Mouse (Mus musculus): Measurements from ENCODE around the gene Mnt.
"Not testable (repeated sequence)": the region's sequence is repeated elsewhere in the genome, so short reads cannot be mapped to it uniquely, and the experiment has no call there.

Mnt gene

DNA sequence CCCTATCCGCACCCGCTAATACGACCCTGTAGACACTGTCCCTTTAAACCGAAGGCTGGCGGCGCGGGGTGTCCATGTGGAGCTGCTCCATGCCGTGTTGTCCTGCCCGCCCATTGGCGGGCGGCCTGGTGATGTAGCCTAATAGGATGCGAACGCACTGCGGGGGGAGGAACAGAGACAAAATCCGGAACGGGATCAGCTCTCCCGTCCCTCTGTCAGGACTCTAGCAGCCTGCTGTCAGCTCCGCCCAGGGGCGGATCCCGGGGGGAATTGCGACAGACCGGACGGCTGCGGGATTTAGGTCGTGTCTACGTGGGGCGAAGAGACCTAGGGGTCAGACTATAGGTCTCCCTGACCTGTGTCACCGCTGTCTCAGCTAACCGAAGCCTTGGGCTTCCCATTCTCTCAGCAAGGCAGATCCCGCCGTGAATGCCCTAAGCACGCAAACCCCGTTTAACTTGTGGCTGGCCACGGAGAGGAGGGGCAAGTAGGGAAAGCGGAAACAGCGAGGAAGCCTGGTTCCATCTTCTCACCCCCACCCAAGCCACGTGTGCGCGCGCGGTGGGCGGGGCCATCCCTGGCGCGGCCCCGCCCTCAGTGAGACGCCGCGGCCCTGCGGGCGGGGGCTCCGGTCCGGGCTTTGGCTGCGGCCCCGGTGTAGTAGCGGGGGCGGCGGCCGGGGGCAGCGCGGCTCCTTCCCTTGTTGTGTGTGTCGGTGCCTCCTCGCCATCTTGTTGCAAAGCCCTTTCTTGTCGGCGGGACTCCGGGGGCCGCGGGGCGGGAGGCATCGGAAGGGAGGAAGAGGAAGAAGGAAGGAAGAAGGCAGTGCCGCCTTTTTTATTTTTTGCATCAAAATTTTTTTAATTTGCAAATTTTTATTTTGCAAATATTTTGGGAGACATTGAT lies at the start of gene Mnt:
Mnt (plus strand) TSS at position 665 of the 906 bp plus-strand sequence.
- in situ Hi-C loops (cut with MboI, MseI), result loop anchor here in 1 of 2 experiments (10.0 kb wide), 2 partner anchors 634 to 924 kb away; partner anchors contain the start of gene Tlcd2

DNA sequence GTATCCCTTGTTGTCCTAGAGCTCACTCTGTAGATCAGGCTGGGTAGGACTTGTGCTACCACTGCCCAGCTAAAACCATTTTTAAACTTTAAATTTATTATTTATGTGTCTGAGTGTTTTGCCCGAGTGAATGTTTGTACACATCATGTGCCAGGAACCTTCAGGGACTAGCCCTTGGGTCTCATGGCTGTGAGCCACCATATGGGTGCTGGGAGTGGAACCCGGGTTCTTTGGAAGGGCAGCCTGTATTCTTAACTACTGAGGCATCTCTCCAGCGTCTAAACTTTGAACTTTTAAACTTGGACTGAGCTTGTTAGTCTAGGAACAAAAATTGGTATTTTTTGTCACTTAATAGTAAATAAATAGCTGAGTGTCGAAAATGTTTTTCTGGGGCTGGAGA lies 37.8 kb upstream of the Mnt start:
- in situ Hi-C loops (cut with MboI, MseI), result no loop called here

DNA sequence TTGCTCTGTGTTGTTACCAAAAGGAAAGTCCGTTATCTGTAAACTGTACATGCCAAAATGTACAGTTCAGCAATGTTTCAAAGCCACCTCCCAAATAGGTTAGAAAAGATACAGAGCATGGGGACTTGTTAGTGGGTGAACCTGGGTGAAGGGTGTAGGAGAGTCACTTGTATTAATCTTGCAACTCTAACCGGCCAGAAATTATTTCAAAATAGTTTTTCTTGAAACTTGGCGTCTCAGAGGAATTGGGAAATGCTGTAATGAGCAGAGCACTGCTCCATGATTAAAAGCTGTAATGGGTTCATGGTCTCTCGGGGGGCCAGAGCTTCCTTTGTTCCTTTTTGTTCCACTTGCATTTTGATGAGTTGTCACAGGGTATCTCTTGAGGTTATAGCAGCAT lies 30.1 kb upstream of the Mnt start:
- in situ Hi-C loops (cut with MboI, MseI), result no loop called here

DNA sequence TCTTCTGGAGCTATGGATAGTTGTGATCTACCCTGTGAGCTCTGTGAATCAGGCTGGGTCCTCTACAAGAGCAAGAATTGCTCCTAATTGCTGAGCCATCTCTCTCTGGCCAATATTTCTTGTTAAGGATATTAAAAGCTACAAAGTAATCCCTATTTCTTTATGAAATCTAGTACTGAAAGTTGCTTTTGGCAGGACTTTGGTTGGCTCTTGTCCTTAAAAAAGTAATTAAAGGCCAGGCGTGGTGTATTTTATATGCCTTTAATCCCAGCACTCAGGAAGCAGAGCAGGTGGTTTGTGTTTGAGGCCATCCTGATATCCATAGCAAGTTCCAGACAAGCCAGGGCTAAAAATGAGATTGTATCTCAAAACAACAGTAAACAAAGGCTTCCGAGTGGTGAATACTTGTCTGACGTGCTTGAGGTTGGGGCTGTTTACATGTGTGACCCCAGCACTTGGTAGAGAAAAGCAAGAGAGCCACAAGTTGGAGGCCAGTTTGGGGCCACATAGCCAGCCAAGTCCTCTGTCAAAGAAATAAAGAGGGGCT lies 26.6 kb upstream of the Mnt start:
- in situ Hi-C loops (cut with MboI, MseI), result no loop called here

DNA sequence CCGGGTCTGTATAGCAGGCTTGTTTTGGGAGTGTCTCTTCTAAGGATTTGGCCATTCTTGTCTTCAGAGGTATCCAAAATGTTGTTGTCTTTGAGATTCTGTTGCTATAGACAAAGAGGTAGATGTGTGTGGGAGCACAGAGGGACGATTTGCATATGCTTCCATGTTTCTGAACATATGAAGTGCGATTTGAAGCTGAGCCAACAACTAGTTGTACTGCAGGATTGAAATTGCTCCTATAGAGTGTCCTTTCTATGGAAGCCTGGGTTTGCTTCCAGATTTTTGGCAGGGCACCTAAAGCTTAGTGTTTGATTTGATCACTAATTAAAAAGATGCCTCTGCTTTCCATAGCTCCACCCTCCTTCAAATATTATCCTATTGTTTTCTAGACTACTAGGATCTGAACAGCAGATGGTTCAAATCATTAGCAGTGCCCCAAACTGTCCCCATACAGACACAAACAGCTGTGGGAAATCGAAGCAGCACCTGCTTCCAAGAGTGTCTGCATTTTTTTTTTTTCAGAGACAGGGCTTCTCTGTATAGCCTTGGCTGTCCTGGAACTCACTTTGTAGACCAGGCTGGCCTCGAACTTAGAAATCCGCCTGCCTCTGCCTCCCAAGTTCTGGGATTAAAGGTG lies 23.4 kb upstream of the Mnt start:
- in situ Hi-C loops (cut with MboI, MseI), result no loop called here

DNA sequence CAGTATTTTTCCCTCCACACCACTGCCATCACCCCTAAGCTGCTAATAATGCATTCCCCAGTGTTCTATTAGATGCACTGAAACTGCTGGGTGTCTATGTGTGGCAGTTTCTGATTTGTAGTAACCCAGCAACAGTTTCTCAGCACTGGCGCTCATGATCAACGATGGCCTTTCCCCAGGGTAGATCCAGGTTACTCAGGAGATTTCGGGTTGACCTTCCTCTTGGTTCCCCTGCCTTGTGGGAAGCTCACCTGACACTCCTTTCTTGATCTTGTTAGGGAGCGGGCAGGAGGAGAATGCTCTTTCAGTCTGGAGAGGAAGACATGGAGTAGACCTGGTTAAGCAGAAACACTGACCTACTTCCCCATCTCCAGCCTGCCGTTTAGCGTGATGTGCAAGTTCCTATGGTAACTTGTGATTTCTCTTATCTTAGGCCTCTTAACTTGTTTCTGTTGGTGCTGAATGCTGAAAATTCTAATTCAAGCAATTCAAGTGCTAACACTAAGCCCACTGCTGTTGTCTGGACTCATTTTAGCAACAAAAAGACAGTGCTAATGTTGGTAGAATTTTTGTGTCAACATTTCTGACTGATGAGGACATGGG lies 22.4 kb upstream of the Mnt start:
- in situ Hi-C loops (cut with MboI, MseI), result no loop called here

DNA sequence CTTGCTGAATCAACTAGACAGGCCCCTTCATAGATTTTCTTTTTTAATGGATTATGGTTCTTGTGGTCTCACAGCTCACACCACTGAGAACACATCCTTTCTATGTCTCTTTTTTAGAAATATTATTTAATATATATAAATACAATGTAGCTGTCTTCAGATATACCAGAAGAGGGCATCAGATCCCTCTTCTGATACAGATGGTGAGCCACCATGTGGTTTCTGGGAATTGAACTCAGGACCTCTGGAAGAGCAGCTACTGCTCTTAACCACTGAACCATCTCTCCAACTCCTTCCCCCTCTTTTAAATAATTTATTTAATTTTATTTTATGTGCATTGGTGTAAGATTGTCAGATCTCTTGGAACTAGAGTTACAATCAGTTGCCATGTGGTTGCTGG lies 20.6 kb upstream of the Mnt start:
- in situ Hi-C loops (cut with MboI, MseI), result no loop called here

DNA sequence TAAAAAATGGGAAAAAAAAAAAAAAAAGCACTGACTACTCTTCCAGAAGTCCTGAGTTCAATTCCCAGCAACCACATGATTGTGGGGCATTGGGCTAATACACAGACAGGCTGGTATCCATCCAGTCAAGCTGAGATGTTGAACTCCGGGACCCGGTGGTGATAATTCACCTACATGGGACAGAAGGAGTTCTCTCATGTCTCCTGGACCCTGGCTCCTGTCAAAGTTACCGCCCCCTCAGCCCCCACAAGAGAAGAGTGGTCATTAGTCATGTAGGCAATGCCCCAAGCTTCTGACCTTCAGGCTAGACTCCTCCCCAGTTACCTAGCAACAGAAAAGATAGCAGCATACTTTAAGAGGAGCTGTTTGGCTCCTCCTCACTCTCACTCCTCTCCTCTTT lies 19.7 kb upstream of the Mnt start:
- in situ Hi-C loops (cut with MboI, MseI), result not testable (repeated sequence)

DNA sequence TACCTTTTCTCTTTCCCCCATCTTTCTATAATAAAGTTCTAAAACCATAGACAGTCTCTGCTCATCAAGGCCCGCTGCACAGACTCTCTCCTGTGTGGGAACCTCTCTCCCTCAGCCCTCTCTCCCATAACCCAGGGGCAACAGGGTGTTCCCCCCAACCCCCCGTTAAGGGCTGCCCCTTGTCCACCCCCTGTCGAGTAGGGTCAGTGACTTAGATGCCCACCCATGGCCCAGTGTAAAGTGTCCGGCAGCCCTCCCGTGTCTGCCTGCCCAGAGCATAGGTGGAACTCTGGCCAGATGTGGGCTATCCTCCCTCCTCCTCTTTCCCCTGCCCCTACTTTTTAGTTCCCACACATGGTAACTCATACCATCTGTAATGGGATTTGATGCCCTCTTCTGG lies 19.2 kb upstream of the Mnt start:
- in situ Hi-C loops (cut with MboI, MseI), result no loop called here

DNA sequence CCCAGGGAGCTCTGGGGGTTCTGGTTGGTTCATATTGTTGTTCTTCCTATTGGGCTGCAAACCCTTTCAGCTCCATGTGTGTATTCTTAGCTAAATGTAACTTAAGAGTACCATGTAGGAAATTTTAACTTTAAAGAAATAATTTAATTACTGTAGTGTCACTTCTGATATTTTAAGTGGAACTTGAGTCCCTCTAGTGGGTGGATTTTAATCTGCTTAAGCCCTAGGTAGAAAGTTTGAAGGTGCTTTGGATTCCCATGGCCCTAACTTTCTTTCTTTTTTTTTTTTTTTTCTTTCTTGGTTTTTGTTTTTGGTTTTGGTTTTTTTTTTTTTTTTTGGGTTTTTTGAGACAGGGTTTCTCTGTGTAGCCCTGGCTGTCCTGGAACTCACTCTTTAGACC lies 14.9 kb upstream of the Mnt start:
- in situ Hi-C loops (cut with MboI, MseI), result loop anchor here in 1 of 2 experiments (5.0 kb wide), 1 partner anchor 33 kb away; no protein-coding TSS in a partner anchor

DNA sequence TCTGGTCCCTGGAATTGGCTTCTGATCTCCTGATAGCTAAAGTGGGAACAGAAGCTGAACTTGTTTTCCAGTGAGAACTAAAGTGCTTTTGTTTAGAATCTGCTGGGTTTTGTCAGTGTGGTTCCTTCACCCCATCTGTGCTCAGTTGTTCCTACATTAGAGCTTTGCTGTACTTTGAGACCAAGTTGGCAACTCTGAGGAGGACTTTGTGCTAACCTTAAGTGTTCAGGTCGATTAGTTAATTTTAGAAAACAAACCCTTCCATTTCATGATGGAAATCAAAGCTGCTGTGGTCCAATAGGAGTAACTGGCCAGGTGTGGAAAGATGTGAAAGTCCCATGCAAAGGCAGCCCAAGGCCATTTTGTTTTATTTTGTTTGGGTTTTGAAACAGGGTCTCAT lies 9.8 kb upstream of the Mnt start:
- in situ Hi-C loops (cut with MboI, MseI), result no loop called here

DNA sequence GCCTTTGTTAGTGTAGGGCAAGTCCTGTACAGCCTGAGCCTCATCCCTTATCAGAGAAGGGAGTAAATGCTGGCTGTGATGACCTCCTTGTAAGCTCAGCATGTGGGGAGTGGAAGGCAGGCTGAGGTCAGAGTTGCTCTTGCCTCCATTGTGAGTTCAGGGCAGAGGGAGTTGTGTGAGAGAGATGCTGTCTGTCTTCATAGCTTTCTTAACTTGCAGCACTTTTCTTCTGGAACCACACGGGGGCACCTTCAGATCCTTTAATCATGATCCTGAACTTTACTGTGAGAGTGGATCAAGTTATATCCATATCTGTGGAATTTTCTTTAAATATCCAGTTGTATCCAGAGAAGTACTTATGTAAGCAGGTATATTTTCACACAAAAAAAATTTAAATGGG lies 9.3 kb upstream of the Mnt start:
- in situ Hi-C loops (cut with MboI, MseI), result no loop called here

DNA sequence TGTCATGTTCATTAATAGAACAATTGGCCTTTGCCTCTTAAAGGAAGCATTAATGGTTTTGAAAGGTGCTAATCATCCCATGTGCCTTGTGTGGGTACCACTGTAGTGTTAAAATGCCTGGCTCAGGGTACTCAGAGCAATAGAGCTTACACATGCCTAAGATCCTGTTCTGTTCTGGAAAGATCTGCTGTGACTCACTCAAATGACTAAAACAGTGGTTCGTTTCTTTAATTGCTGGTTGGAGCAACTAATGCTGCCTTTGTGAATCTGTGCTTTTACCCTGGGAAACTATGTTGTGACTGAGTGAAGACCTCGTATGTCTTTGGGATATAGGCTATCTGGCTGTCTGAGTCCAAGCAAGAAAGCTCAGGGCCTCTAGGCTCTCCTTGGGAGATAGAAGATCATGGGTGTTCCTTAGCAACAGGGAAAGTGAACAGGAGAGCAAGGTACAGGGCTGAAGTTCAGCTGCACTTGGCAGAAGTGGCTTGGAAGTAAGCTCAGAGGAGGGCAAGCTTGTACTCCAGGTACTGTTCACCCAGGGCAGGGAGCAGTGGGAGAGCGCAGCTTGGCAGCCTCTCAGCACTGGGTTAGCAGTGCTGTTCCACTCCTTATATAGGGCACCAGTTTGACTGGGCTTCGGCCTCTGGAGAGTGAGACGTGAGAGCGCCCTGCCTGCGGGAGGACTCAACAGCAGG lies 7.8 kb upstream of the Mnt start:
- in situ Hi-C loops (cut with MboI, MseI), result no loop called here

DNA sequence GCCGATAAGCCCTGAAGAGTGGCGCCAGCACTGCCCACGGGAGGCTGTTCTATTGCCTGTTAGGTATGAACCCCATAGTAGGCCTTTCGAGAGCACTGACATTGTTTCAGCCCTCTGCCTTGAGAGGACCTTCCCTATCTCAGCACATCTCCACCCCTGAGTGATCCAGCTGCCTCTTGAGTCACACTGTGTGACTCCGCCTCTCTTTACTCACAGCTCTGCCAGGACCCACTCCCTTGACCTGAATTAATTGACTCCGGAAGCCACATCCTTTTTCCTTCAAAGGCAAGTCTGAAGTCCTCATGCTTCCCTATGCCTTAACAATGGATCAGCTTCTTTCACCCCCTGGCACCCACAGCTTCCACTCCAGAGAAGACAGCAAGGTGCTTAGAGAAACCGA lies 4.6 kb upstream of the Mnt start:
- in situ Hi-C loops (cut with MboI, MseI), result no loop called here

DNA sequence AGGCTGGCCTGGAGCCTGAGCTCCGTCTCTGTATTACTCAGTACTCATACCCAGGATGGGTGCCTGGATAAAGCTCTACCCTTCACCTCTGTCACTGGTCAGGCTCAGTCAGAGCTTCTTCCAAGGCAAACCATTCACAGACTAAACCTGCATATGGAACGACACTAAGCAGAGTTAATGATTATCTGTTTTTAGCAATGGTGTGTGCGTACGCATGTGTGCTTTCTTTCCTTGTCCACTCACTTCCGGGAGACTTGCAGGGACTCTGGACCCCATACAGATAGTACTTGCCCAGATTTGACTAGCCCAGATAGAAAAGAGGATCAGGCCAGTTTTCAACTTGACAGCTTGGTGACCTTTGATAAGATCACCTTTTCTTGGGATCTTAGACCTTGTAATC lies 4.0 kb upstream of the Mnt start:
- in situ Hi-C loops (cut with MboI, MseI), result no loop called here

DNA sequence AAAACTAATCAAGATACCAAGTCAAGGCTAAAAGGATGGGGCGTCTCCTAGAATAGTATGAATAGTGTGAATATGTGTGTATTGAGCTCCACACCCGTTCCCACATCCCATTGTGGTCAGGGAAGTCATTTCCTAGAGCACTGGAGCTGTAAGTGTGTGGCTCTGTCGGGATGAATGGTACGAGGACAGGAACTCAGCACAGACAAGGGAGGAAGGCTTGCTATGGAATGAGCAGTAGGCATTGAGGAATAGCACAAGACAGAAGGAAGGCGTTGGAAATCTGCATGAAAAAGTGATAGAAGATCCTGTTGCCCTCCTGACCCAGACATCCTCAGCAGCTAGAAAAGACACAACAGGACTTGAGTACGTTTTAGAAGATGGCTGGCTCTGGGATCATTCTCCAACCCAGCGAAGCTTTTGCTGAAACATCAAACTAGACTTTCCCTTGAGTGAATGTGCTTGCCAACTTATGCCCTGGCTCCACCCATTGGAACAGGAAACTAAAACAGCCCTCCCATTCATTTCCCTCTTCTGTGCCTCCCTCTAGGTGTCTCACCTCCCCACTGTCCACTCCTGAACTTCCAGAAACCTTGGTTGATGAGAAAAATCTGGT lies 2.8 kb upstream of the Mnt start:
- in situ Hi-C loops (cut with MboI, MseI), result no loop called here

DNA sequence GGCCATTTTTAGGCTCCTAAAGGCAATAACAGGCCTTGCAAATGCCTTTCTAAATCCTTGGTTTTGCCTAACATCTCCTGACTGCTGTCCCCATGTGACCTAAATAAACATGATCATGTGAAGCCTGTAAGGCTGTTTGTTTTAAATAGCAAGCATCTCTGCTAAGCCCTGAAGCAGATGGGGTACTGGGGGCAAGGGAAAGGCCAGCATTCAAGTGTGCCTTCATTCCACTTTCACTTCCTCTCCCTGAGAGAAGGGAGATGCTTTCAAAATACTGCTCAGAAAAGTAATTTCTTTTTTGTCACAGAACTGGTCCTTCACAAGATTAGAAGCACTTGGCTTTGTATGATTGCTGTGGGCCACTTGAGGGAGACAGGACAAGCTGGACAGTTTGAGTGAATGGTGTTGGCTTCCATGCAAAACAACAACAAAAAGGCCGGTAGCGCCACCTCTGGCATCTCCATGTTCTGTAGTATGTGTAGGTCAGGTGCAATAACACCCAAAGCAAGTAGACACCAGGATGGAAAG lies 2.3 kb upstream of the Mnt start:
- in situ Hi-C loops (cut with MboI, MseI), result no loop called here

DNA sequence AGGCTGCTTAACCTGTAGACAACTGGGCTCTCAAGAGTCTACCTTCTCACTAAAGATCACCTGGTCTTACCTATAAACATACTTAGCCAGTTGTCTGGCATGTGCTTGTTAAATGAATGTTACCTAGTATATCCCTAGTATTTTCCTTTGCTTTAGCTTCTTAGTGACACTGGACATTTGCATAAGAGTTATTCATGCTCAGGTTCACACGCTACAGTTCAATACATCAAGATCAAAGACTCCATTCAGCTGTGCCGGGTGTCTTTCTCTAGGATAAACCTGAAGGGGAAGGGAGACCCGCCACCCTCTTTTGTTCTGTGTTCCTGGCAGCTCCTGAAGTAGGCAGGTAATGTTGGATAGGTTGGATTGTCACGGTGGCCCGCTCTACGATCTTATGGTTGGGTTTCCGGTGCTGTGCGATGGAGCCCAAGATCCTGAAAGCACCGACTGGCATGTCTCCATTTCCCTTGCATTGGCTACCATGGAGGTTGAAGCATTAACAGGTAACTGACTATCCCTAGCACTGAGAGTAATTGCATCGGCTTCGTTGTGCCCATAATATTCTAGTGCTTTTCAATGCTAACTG lies 1.7 kb upstream of the Mnt start:
- in situ Hi-C loops (cut with MboI, MseI), result no loop called here

DNA sequence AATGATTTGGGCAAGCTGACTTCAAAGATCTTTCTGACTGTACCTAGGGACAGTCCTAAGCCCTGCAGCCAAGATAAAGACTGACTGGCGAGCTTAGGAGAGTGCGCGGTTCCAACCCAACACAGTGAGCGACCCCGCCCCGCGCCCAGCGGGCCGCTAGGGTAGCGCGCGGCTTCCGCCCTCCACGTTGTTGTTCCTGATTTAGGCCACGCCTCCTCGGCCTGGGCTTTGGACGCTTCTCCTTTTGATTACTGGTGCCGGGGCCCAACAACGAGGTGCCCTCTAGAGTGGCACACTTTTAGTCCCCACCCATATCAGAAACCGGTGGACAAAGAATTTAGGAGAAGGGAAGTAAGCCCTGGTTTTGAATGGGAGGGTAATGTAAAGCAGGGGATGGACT lies 908 bp upstream of the Mnt start:
- in situ Hi-C loops (cut with MboI, MseI), result loop anchor here in 1 of 2 experiments (10.0 kb wide), 2 partner anchors 635 to 925 kb away; partner anchors contain the start of gene Tlcd2

DNA sequence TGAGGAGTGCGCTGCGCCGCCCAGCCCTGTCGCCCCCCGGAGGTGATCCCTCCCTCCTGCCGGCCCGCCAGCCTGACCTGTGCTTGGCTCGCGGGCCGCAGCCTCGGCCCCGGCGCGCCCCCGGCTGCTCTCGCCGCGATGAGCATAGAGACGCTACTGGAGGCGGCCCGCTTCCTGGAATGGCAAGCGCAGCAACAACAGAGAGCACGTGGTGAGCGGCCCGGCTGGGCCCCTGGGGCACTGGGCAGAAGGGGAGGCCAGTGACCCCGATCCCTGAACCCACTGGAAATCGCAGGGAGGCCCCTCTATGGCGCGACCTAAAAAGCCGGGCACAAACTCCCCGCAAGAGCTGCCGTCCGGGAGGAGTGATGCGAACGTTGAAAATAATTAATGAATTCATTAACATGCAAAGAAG lies 478 bp downstream of the Mnt start:
- in situ Hi-C loops (cut with MboI, MseI), result loop anchor here in 1 of 2 experiments (10.0 kb wide), 2 partner anchors 634 to 924 kb away; partner anchors contain the start of gene Tlcd2

Data from T-helper 17 cell (primary cell).